Mouse (Mus musculus): ENCODE measurements at regions not wholly inside any gene's neighbourhood (a gene's known extent, or its start where the extent isn't known, plus 50 kb on each side); places are given as distances from the start of the nearest gene placed in this dataset.

DNA sequence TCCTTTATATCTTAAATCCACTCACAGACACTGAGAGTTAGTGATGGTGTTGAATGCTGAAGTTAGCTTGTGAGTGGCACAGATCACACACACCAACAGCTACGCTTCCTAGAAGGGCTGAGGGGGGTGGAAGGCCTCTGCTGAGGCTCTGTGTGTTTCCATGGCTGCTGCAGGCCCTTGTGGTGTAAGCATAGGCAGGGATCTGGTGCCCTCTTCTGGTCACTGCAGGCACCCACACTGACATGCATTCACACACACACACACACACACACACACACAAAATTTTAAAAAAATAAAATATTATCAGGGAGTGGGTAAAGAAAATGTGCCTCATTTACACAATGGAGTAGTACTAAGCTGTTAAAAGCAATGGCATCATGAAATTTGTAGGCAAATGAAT is 105.5 kb upstream of the 1700021F07Rik start:
- DNase-seq (ENCODE audit: low spot score in 2 of 2), result peak; percentile 56 to 69

- no peak for DNase-seq (ENCODE audit: low spot score in 2 of 2)
Measured at GRCm38 (mm10) chr2:173418951-173419350, 103.4 kb upstream of the 1700021F07Rik start.

DNA sequence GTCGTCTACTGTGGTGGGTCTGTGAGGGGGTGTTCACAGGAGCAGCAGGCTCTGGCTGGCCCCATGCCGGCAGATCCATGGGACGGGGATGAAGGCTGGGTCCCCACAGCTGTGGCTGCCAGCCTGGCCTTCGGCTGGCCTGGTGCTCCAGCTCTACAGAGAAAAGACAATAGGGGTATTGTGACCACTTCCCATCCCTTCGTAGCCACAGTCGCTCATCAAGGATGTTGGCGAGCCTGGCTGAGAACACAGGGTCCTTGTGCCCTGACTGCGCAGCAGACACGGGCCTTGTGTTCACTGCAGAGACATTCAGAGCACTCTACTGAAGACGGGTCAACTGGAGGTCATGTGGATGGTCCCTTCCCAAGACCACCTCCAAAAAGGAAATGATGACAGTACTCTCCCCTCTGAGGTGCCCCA is 102.4 kb upstream of the 1700021F07Rik start:
- DNase-seq (ENCODE audit: low spot score in 2 of 2), result no peak

DNA sequence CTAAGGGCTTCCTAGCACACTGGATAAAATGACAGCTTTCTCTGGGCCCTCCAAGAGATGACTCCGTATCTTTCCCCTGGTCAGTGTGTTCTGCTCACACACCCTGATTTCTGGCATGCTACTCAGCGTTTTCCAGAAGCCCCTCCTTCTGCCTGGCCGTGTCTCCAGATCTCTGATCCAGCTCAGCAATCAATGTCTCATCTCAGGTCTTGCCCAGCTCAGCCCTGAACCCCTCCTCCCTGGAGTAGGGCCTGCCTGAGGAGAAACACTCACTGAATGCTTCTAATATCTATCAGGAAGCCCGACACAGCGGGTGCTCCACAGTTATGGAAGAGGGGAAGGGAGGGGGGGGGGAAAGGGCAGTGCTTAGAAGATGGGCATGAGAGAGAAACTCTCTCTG is 101.9 kb upstream of the 1700021F07Rik start:
- DNase-seq (ENCODE audit: low spot score in 2 of 2), result no peak

GRCm38 (mm10) chr2:173424875-173425274 is 97.5 kb upstream of the 1700021F07Rik start:
- DNase-seq (ENCODE audit: low spot score in 2 of 2), result no peak

DNA sequence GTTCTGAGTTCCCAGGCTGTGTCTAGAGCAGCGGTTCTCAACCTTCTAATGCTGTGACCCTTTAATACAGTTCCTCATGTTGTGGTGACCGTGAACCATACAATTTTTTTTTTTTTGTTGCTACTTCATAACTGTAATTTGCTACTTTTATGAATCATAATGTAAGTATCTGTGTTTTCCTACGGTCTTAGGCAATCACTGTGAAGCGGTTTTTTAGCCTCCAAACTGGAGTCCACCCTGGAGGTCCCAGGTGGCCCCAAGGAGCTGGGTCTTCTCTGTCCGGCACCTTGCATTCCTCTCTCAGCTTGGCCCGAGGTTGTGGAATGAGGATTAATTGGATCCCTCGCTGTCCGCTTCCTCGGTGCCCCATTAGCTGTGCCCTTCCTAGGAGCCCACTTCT is 96.6 kb upstream of the 1700021F07Rik start:
- no peak for DNase-seq (ENCODE audit: low spot score in 2 of 2)

GRCm38 (mm10) chr2:173426191-173427065 is 96.0 kb upstream of the 1700021F07Rik start:
- peak in 1 of 2 experiments; percentile 45 for DNase-seq (ENCODE audit: low spot score in 2 of 2)

DNA sequence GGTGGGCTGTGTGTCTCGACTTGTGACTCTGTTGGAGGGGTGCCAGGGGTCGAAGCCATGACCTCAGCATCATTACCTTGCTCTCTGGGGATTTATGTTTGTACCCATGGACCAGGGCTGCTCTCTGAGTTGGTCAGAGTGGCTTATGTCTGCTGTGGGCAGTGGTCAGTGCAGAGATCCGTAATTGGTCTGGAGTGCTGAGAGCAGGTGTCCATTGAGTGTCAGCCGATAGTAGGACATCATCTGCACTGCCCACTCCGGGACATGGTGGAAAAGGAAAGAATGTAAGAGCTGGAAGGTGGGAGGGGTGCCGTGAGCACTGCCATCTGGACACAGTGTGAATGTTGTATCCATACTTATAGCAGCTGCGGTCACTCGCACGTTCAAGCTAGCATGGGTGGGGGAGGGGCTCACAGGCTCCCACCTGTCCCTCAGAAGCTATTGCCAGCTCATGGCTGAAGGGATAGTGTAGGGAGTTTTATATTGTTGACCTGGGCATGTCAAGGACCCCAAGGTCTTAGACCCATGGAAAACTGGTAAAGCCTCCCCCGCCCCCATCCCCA is 94.4 kb upstream of the 1700021F07Rik start:
- DNase-seq (ENCODE audit: low spot score in 2 of 2), result no peak

- DNase-seq (ENCODE audit: low spot score in 2 of 2), result no peak
Measured at GRCm38 (mm10) chr2:173431841-173432240, 90.5 kb upstream of the 1700021F07Rik start.

DNA sequence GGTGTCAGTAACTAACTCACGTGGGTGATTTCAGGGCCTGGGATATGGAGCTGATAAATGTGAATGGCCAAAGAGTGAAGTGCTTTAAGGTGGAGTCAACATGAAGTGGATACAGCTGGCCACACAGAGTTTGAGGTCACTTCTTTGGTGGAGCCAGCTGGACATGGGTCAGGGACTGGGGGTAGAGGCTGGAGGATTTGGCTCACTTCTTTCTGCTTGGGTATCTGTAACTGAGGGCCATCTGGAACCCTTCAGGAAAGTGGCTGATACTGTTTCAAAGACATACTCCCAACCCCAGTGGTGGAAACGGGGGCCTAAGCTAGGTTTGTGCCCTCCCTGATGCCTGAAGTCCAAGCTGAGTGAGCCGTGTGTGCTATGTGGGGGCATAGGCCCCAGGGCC is 90.1 kb upstream of the 1700021F07Rik start:
- no peak for DNase-seq (ENCODE audit: low spot score in 2 of 2)

- DNase-seq (ENCODE audit: low spot score in 2 of 2), result no peak
Measured at GRCm38 (mm10) chr2:173432886-173433624, 89.3 kb upstream of the 1700021F07Rik start.

DNA sequence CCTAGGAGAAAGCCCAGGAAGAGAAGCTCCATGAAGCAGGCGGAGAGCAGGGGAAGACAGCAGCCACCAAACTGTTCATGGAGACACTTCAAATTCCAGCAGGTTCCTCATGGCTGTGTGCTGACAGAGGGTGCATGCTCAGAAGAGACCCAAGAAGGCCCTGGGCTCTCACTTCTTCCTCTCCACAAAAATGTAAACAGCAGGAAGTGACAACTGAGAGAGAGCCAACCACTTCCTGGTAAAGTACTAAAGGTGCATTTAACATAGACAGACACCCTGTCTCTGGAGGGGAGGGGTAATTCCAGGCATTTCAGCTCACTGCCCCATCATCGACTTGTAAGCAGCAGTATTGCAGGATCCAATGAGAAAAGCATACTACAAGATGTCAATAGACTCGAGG is 85.8 kb upstream of the 1700021F07Rik start:
- peak; percentile 60 to 64 for DNase-seq (ENCODE audit: low spot score in 2 of 2)

DNA sequence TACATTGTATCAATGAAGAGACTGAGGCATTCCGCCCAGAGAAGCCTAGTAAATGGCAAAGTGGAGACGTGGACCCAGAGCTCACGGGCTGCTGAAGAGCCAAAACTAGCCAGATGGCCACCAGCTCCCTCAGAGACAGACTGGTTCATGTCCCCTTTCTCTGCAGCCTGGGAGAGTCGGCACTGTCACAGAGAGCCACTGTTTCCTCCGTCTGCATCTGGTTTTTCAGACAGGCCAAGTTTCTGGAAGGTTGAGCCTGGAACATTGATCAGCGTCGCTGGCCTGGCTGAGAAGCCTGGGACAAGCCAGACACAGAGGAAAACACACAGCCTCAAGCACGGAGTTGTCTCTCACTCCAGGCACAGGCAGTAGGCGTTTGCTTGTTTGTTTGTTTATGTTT is 83.4 kb upstream of the 1700021F07Rik start:
- no peak for DNase-seq (ENCODE audit: low spot score in 2 of 2)

DNA sequence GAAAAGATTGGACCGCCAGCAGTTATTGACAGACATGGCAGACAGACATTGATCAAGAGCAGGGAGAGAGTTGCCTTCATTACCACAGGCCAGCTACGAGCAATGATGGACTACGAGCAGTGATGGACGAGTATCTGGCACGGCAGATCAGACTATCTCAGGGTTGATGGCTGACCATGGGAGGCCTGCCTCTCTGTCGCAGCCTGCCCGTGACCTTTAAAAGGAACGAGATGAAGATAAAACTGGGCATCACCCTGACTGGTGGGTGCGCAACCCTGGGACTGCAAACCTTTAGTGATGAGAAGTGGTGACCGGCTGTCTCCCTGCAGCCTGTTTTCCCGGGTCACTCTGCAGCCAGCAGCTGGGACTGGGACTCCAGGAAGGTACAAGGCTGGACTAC is 80.3 kb upstream of the 1700021F07Rik start:
- no peak for DNase-seq (ENCODE audit: low spot score in 2 of 2)

GRCm38 (mm10) chr2:173443262-173443661 is 79.1 kb upstream of the 1700021F07Rik start:
- no peak for DNase-seq (ENCODE audit: low spot score in 2 of 2)

DNA sequence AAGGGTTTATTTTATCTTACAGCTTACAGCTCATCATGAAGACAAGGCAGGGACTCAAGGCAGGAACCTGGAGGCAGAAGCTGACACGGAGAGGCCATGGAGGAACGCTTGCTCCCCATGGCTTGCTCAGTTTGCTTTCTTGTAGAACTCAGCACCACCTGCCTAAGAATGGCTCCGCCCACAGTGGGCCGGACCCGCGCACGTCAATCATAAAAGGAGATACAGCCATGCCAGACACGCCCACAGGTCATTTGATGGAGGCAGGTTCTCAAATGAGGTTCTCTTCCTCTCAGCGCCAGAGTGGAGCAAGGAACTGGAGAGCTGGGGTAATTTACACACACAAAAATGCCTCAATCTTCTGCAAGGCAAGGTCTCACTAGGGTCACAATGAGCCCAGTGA is 78.0 kb upstream of the 1700021F07Rik start:
- no peak for DNase-seq (ENCODE audit: low spot score in 2 of 2)

DNA sequence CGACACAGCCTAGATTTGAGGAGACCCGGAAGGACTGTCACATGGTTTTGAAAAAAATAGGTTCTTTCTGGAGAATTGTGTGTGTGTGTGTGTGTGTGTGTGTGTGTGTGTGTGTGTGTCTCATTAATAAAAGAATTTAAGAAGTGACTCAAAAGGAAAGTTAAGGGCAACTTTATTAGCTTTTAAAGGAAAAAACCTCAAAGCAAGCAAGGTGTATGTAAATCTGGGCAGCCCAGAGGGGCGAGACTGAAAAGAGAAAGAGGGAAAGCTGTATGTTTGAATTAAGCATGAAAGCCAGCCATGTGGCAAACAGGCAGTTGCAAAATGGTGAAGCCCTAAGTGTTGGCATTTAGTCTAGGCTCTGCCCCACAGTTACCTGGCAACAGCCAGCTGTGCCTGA is 77.3 kb upstream of the 1700021F07Rik start:
- no peak for DNase-seq (ENCODE audit: low spot score in 2 of 2)

- no peak for DNase-seq (ENCODE audit: low spot score in 2 of 2)
Measured at GRCm38 (mm10) chr2:173448546-173449187, 73.7 kb upstream of the 1700021F07Rik start.

DNA sequence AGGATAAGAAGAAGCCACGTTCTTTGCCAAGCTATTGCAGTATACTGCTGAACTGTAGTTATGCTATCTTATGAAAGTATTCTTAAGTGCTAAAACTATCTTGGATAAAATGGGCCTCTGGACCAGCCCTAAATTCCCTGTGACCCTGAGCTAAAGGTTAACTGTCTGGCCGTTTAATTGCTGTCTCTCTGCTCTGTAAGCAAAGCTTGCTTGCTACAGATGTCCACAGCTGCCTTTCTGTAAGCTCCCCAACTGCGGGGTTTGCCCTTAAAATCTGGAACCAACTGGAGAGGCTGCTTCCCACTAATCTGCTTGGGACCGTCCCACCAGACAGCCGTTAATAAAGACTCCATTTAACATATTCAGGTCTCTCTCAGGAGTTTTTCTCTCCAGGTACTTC is 73.2 kb upstream of the 1700021F07Rik start:
- DNase-seq (ENCODE audit: low spot score in 2 of 2), result no peak

DNA sequence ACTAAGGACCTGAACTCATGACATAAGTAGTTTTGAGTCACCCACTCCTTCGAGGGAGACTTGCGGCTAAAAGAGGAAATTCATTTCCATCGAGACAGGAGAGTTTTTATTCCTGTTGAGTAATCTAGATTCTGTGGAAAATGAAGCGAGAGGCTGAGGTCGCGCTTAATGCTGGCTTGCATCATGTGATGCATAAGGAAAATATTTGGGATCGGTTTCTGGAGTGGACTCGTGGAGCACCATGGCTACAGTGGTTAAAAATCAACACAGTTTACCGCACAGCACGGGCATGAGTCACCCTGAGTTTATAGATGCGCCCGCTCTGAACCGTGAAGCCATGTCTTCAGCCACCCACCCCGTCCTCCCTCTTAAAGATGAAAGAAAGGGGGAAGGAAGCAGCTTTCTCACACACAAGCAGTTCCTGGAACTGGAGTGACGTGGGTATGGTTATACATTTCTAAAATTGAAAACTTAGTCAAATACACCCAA is 70.3 kb upstream of the 1700021F07Rik start:
- DNase-seq (ENCODE audit: low spot score in 2 of 2), result no peak

DNA sequence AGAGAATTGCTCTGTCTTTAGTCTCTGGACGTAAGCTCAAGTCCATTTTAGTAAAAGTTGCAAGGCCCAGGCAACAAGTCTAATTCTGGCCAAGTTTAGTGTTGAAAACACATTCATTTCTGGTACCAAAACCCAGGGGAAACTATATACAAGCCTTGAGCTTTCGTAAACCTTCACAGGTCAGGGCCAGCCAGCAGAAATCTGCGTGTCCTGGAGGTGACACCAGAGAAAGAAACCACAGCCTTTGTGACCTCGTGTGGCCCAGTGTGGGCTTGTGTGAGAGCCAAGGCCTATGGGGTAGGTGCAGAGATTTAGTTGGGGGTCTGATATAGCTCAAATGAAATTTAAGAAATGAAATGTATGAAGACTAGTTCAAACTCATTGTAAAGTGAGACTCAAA is 69.6 kb upstream of the 1700021F07Rik start:
- DNase-seq (ENCODE audit: low spot score in 2 of 2), result no peak

All from thymus, postnatal 10 days (tissue).